Mouse (Mus musculus): ENCODE results near the gene Chrnd.

Gene Chrnd

GRCm38 (mm10) chr1:87190429-87190828, at the start of gene Chrnd:
TSS of gene Chrnd (plus strand) at chr1:87190607.
- DNase-seq (ENCODE audit: low read depth): no peak

GRCm38 (mm10) chr1:87141550-87141949, 48.9 kb upstream of the Chrnd start:
- no peak for DNase-seq (ENCODE audit: low read depth)

- DNase-seq (ENCODE audit: low read depth): no peak
These were observed 48.0 kb upstream of the Chrnd start for GRCm38 (mm10) chr1:87142456-87142855.

GRCm38 (mm10) chr1:87143141-87143540, 47.3 kb upstream of the Chrnd start:
- DNase-seq (ENCODE audit: low read depth): no peak

GRCm38 (mm10) chr1:87149422-87149821, 41.0 kb upstream of the Chrnd start:
- no peak for DNase-seq (ENCODE audit: low read depth)

GRCm38 (mm10) chr1:87151286-87151685, 39.1 kb upstream of the Chrnd start:
- no peak for DNase-seq (ENCODE audit: low read depth)

GRCm38 (mm10) chr1:87153776-87154500, 36.5 kb upstream of the Chrnd start:
- no peak for DNase-seq (ENCODE audit: low read depth)

- no peak for DNase-seq (ENCODE audit: low read depth)
These were observed 35.8 kb upstream of the Chrnd start for GRCm38 (mm10) chr1:87154501-87155120.

GRCm38 (mm10) chr1:87155531-87156198, 34.7 kb upstream of the Chrnd start:
- DNase-seq (ENCODE audit: low read depth): no peak

GRCm38 (mm10) chr1:87156199-87156587, 34.2 kb upstream of the Chrnd start, which contains the start of gene Ecel1:
TSS of gene Ecel1 (minus strand) at chr1:87156521.
- no peak for DNase-seq (ENCODE audit: low read depth)

- DNase-seq (ENCODE audit: low read depth): no peak
These were observed 31.0 kb upstream of the Chrnd start for GRCm38 (mm10) chr1:87159396-87159795.

GRCm38 (mm10) chr1:87164164-87164795, 26.1 kb upstream of the Chrnd start:
- no peak for DNase-seq (ENCODE audit: low read depth)

- DNase-seq (ENCODE audit: low read depth): no peak
These were observed 25.6 kb upstream of the Chrnd start for GRCm38 (mm10) chr1:87164796-87165184.

GRCm38 (mm10) chr1:87170458-87170857, 19.9 kb upstream of the Chrnd start:
- DNase-seq (ENCODE audit: low read depth): no peak

GRCm38 (mm10) chr1:87171312-87171711, 19.1 kb upstream of the Chrnd start:
- no peak for DNase-seq (ENCODE audit: low read depth)

- DNase-seq (ENCODE audit: low read depth): no peak
These were observed 18.1 kb upstream of the Chrnd start for GRCm38 (mm10) chr1:87172316-87172715.

GRCm38 (mm10) chr1:87174006-87174955, 16.1 kb upstream of the Chrnd start:
- peak; percentile 35 for DNase-seq (ENCODE audit: low read depth)

- DNase-seq (ENCODE audit: low read depth): no peak
These were observed 14.5 kb upstream of the Chrnd start for GRCm38 (mm10) chr1:87175852-87176292.

GRCm38 (mm10) chr1:87180896-87181295, 9.5 kb upstream of the Chrnd start:
- DNase-seq (ENCODE audit: low read depth): no peak

- no peak for DNase-seq (ENCODE audit: low read depth)
These were observed 7.4 kb upstream of the Chrnd start, which contains the start of gene Prss56 for GRCm38 (mm10) chr1:87183013-87183412. TSS of gene Prss56 (plus strand) at chr1:87183313.

GRCm38 (mm10) chr1:87183998-87184750, 6.2 kb upstream of the Chrnd start:
- no peak for DNase-seq (ENCODE audit: low read depth)
